Mouse (Mus musculus): ENCODE results near the gene Slc47a1. TPM values are rescaled to one million over a fixed set of nuclear protein-coding genes. Genes with fewer than 3 reads are reported as not detected.
"Not testable (repeated sequence)": the region's sequence is repeated elsewhere in the genome, so short reads cannot be mapped to it uniquely, and the experiment has no call there.

The Slc47a1 gene
- total RNA-seq, 2 experiments from 2014 or later = 2.5 to 3.4 TPM

DNA sequence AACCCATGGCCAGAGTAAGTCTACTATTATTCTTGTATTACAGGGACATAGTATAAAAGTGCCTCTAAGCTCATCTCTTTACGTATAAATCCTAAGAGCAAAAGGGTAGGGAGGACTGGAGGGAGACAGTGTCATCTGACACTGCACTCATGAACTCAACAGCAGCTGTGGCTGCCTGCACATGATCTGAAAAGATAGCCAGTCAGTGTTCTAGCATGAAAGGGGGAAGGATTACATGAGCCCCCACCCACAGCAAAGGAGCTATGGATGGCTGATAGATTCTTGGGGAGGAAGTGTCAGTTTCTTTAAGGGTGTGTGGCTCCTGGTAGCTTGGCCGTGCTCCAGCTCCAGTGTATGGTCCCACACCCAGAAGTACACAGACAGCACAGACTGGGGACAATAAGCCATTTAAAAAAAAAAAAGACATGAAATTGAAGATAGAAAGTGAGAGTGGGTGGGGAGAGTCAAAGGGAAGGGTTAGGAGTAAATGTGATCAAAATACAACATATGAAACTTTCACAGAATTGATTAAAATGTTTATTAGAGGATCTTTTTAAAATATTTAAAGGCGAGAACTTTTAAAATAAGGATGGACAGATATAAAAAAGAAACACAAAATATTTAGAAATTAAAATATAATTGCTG lies 58.1 kb downstream of the Slc47a1 start:
- no peak for DNase-seq (ENCODE audit: low spot score in 2 of 2)

DNA sequence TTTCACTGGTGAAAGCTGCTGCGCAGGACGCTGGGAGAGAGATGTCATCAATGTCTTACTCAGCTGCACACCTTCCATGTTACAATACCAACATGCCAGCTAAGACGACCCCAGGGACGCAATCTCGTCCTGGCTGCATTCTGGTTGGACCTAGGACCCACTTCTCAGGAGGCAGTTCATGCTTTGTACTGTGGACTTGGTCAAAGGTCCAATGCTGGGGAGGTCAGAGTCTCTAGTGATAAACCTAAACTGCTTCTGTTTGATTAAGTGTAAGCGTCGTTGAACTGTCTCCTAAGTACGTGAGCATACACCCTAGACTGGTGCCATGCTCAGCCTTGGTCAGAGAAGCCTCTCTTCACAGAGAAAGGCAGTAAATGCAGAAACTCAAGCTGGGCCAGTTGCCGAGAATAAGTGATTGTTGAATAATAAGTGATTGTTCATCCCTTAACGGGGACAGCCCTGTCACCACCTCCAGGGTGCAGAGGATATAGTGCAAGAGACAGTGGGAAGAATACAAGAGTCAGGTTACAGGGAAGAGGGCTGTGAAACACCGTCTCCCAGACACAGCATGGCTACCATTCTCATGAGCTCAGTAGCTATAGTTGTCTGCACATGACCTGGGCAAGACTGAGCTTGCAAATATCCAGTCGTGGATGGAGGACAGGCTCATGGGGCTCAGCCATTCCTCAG lies 58.8 kb downstream of the Slc47a1 start:
- DNase-seq (ENCODE audit: low spot score in 2 of 2) = no peak

DNA sequence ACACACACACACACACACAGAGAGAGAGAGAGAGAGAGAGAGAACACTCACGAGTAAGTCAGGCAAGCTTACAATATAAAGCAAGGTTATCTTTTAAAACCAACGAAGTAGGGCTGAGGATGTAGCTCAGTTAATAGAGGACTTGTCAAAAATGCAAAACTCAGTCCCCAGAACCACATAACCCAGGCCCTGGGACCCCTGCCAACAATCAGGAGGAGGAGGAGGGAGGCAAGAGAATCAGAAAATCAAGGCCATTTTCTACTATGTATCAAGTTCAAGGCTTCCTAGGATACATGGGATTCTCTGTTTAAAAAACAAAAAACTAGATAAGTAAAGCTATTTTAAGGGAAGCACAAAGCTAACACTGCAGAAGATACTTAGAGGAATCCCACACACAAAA lies 61.3 kb downstream of the Slc47a1 start:
- DNase-seq (ENCODE audit: low spot score in 2 of 2) = no peak

DNA sequence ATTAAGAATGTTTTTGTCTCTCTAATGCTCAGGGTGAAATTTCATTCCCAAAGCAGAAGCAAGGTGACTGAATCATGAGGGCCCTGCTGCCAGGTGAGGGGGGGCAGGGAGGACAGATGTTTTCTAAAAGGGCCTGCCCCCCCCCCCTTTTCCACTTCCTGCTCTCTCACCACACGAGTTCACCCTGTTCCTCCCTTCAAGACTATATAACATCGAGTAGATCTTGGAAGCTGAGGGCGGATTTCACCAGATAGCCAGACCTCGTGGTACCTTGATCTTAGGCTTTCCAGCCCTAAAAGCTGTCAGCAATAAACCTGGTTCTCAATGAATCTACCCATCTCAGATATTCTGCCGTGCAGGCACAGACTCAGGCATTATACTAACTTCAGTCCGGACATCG lies 67.8 kb downstream of the Slc47a1 start:
- no peak for DNase-seq (ENCODE audit: low spot score in 2 of 2)

DNA sequence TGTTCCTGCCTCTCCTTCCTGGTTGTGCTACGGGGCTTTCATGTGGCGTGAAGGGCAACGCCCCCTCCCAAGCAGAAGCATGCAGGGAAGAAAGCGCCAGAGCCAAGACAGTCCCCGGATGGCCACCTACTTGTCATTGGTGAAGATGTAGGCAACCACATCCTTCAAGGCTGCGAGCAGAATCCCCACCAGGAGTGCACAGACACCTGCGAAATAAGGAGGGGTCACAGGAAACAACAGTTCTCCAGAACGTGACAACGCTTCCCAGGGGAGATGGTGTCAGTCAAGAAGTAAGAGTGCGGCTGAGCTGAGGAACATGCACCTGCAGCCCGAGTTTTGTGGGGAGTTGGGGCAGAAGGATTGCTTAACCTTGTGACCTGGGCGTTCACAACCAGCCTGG lies 68.3 kb downstream of the Slc47a1 start:
- DNase-seq (ENCODE audit: low spot score in 2 of 2) = no peak

DNA sequence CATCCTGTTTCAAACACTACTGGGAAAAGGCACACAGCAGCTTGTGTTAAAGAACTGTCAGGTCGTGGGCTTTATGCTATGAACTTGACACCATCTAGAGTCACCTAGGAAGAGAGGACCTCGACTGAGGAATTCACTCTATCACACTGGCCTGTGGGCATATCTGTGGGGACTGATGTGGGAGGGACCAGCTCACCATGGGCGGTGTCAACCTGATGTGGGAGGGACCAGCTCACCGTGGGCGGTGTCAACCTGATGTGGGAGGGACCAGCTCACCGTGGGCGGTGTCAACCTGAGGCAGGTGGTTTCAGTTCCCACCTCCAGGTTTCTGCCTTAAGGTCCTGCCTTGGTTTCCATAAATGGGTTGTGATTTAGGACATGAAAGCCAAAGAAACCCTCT lies 70.3 kb downstream of the Slc47a1 start:
- DNase-seq (ENCODE audit: low spot score in 2 of 2) = no peak

DNA sequence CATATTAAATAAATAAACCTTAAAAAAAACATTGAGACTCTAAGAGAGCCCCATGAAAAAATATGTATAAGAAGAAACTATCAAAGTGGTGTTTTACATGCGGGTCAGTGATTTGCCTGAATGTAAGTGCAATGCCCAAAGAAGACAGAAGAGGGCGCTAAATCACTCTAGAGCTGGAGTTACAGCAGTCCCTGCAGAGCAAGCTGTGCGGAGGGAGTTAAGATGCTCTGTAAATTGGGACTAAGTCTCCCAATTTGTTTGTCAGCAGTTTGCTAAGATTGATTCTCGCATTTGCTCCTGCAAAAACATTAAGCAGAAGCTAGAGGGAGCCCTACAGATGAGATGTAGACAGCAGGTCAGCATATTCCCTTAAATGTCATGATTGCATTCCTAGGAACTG lies 72.8 kb downstream of the Slc47a1 start:
- no peak for DNase-seq (ENCODE audit: low spot score in 2 of 2)

DNA sequence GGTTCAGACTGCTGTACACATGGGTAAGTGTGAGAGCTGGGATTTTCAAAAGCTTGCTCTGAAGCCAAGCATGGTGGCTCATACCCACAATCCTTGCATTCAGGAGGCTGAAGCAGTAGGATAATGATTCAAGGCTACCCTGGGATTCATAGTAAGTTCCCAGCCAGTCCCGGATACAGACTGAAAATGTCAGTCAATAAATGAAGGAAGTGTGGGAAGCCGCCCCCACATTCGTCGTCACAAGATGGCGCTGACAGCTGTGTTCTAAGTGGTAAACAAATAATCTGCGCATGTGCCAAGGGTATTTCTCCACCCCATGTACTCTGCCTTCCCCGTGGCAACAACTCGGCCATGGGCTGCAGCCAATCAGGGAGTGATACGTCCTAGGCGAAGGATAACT lies 73.6 kb downstream of the Slc47a1 start:
- not testable (repeated sequence) for DNase-seq (ENCODE audit: low spot score in 2 of 2)

DNA sequence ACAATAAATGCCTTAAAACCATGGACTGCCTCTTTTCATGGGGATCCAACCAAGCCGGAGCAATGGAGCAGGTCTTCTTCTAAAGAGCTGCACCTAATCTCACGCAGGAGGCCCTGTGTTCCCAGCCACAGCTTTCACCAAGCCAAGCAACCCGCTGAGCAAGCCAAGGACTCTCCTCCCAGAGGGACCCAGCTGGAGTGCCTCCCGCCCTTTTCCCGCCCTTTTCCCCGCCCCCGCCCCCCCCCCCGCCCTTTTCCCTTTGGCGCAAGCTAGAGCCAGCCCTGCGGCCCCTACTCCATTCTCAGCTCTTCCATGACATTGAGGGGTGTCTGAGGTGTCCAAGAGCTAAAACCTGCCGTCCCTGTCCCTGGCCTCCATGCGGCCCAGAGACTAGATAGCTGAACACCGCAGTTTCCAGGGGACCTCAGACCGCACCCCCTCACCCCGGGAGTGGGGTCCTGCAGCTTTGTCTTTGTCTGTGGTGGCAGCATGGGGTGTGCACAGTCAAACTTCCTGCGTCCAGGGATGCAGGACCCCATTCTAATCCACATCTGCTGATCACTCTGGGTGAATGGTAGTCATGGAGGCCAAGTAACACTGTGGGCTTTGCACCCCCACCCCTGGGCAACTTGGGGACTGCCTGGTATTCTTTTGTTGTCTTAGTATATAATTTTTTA lies 77.3 kb downstream of the Slc47a1 start:
- DNase-seq (ENCODE audit: low spot score in 2 of 2) = peak in 1 of 2 experiments; percentile 30

DNA sequence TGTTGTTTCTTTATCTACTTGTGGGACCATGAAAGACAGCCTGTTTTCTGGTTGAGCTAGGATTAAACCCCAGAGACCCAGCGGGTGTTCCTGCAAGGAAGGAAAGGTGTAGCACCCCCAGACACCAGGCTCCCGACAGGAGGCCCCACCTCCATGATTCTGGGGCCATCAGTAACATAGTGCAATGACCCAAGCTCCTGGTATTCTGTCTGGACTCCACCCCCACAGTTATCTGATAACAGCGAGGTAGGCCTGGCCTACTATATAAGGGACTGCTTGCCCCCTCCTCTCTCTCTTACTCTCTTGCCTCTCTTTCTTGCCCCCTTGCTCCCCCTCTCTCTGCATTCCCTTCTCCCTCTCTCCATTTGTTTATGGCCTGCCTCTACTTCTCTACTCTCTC lies 77.9 kb downstream of the Slc47a1 start:
- no peak for DNase-seq (ENCODE audit: low spot score in 2 of 2)

DNA sequence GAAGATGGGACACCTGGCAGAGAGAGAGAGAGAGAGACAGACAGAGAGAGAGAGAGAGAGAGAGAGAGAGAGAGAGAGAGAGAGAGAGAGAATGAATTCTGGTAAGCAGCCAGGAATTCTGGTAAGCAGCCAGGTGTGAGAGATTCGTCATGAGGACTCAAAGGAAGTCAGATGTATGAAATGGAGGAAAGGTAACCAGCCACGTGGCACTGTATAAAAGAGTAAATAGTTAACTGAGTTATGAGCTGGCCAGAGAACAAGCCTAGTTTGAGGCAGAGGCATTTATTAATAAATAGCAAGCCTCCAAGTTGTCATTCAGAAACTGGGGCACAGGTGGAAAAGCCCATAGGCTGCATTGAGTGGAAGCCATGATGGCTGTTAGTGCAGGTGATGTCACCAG lies 80.2 kb downstream of the Slc47a1 start:
- DNase-seq (ENCODE audit: low spot score in 2 of 2) = no peak

DNA sequence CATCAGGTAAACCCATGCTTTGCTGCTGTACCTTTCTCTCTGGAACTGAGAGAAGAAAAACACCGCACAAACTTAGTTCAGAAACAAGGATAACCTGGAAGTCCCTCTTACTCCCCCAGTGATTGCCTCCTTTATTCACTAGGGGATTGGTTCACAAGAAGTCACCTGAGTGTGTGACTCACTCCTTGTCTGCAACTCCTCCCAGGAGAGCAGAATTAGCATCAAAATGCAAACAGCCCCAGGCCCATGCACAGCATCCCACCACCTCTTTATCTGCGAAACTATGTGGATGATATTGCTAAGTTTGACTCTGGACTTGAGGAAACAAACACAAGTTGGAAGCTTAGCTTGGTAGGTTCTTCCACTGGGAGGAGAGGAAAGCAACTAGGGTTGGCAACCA lies 80.8 kb downstream of the Slc47a1 start:
- no peak for DNase-seq (ENCODE audit: low spot score in 2 of 2)

DNA sequence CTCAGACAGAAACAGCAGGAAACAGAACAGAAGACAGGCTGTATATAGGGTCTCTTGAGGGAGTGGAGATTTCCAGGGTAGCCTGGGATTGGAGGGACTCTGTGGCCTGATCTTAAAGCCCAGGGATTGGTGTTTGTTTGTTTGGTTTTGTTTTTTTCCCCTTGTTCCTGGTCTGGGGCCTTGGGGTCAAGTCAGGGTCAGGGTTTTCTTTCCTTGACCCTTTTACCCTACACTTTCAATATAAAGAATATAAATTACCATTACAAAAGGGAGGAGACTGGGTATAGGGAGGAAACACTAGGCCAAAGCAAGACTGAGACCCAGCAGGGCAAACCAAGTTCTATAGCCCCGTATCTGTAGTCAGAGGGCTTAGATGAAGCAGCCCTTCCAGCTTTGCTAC lies 81.6 kb downstream of the Slc47a1 start:
- no peak for DNase-seq (ENCODE audit: low spot score in 2 of 2)

DNA sequence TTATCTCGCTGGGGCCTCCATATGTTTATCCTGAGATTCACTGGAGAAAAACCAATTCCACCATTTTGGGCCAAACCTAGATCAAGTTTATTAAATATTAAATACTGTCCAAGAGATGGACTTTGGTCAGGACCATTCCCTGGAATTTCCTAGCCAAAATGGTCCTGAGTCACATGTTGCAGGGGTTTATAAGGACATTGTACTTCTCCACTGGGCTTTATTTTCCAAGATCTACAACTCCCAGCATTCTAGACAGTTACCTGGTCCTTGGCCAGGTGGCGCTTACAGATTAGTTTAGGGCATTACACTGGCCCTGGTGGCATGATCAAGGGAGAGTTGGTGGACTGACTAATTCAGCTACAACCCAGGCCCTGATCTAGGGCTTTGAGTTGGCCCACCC lies 82.6 kb downstream of the Slc47a1 start:
- no peak for DNase-seq (ENCODE audit: low spot score in 2 of 2)

DNA sequence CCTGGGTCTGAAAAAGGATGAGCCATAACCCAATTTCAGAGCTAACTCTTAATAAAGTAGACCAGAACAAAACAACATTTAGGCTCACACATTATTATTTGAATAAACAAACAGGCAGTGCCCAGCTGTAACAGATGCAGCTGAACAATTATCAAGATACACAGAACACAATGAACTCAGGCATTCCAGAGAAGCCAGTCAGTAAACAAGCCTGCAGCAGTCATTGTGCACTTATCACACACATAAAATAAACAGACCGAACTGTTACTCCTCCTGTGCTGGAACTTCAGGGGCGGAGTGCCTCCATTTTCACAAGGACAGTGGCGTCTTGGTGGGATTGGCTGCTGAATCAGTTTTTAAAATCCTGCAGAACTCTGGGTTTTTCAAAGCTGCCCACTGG lies 83.7 kb downstream of the Slc47a1 start:
- no peak for DNase-seq (ENCODE audit: low spot score in 2 of 2)

Other genes starting within 250 kb of the Slc47a1 start
- 10 to 100 TPM; 53.1 to 54.8 TPM for gene Usp22, start 203.3 kb downstream of the Slc47a1 start, total RNA-seq (2021)
- gene Aldh3a1, start 170.8 kb downstream of the Slc47a1 start, total RNA-seq (2021) = under 1 TPM; 0.41 to 0.56 TPM
- 10 to 100 TPM; 33.8 to 36.4 TPM for gene Aldh3a2, start 110.9 kb downstream of the Slc47a1 start, total RNA-seq (2021)
- not detected for gene Slc47a2, start 35.5 kb downstream of the Slc47a1 start, total RNA-seq (2021)
- gene Rnf112, start 75.8 kb upstream of the Slc47a1 start, total RNA-seq (2021) = 1 to 10 TPM; 1.5 to 1.6 TPM
- 100 to 1,000 TPM; 303 to 330 TPM for gene Mfap4, start 107.1 kb upstream of the Slc47a1 start, total RNA-seq (2021)
- 10 to 100 TPM; 20.2 TPM for gene Mapk7, start 116.1 kb upstream of the Slc47a1 start, total RNA-seq (2021)
- 10 to 100 TPM in 1 of 2 experiments, 1 to 10 TPM in 1; 8.1 to 11.4 TPM for gene B9d1, start 126.8 kb upstream of the Slc47a1 start, total RNA-seq (2021)
- gene Epn2, start 201.3 kb upstream of the Slc47a1 start, total RNA-seq (2021) = 10 to 100 TPM; 26.9 to 30.4 TPM

All from gastrocnemius, postnatal 4 days (tissue).